Mouse (Mus musculus) CD4-positive, CD25-positive, alpha-beta regulatory T cell, adult 2 months (primary cell): Measurements from ENCODE around the gene Sass6.
"Not testable (repeated sequence)": the region's sequence is repeated elsewhere in the genome, so short reads cannot be mapped to it uniquely, and the experiment has no call there.

Source experiments
- DNase-seq: peaks from one replicate; pipeline ENCODE4 v3.0.0-alpha.2; 2012; ENCODE audit warnings: low read depth, low spot score

Gene Sass6

DNA sequence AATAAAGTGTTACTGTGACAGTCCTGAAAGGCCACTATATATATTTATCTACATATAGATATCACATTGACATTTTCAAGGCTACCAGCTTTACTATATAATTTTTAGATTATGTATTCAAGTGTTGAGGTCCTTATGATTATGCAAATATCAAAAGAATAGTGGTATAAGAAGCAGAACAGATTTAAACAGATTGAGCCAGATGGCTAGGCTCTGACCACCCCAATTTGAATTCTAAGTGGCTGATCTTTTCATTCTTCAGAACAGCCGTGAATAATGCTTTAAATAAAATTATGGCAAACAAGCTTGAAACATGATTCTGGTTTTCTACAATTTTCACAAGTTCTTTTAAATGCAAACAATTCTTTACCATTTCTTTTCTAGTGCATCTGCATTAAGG lies 36.7 kb downstream of the Sass6 start:
- no peak for DNase-seq

- no peak for DNase-seq
Observed at GRCm38 (mm10) chr3:116632971-116633370, 38.2 kb downstream of the Sass6 start.

- no peak for DNase-seq
Observed at GRCm38 (mm10) chr3:116634091-116634490, 39.3 kb downstream of the Sass6 start.

DNA sequence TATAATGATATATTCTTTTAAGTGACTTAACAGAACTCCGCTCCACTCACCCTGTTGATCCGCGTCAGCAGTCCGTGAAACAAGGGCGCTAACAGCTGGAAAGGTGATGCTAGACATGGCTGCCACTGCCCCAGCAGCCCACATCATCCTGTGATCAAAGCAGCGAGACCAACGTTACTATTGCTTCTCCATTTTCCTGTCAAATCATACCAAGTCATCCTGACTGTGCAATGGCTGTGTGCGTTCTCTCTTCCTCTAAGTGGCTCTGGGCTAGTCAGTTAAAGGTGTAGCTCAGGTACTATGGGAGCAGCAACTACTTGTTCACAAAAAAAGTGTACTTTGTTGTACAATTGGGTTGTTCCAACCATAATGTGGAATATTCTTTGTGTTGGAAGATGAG lies 40.1 kb downstream of the Sass6 start:
- DNase-seq: no peak

- no peak for DNase-seq
Observed at GRCm38 (mm10) chr3:116635799-116636198, 41.0 kb downstream of the Sass6 start.

DNA sequence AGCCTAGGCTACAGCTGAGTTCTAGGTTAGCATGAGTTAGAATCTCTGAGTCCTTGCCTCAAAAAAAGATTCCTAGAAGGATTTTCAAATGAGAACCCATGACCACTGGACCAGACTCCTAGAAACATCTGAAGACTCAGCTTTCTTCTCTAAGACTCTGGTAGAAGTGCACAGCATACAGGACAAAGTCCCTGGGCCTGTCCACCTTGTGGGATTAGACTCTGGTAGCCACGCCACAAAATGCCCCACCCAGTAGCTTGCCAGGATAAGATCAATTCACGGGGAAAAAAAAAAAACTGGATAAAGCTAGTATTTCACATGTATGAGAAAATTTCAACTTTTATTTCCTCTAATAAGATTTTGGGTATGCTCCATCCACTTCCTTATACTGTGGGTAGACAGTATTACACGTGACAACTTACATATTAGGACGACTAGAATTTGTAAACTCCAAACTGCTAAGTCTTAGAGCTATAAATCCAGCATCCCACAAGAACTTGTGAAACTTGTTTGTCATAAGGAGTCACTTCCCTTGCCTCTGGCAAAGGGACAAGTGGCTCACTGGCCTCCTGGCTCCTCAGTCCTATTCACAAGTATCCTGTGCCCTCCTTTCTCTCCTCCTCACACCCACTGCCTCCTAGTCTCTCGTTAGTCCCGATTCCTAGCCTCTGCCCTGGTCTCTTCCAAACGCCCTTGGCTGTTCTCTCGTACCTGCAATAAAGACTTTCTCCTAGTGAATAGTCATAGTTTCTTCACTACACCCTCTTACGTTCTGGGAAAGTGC lies 43.1 kb downstream of the Sass6 start:
- DNase-seq: no peak

- no peak for DNase-seq
Observed at GRCm38 (mm10) chr3:116638572-116638971, 43.8 kb downstream of the Sass6 start.

DNA sequence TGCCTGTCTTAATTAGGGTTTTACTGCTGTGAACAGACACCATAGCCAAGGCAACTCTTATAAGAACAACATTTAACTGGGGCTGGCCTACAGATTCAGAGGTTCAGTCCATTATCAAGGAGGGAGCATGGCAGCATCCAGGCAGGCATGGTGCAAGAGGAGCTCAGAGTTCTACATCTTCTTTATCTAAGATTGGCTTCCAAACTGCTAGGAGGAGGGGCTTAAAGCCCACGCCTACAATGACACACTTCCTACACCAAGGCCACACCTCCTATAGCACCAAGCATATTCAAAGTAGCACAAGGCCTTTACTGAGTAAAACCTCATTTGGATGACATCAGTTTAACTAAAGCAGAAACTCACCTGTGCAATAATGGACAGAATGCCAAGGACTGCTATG lies 45.2 kb downstream of the Sass6 start:
- DNase-seq: no peak

- DNase-seq: no peak
Observed at GRCm38 (mm10) chr3:116641811-116642371, 47.1 kb downstream of the Sass6 start.

DNA sequence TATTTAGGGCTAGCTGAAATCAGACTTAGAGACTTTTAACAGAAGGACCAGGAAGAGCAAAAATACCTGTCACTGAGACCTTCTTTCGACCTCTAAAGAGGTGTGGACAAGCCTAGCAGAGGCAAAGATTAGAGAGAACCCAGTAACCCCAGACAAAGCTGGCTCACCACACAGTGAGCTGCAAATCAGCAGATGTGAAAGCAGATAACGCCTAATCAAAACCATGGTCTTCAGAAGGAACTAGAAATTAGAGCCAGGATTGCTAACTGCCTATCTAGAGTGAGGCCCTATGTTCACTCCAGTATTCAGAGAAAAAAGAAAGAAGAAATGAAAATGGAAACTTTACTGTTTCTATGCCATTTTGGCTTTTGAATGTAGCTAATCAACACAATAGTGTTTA lies 47.6 kb downstream of the Sass6 start:
- DNase-seq: no peak

- no peak for DNase-seq
Observed at GRCm38 (mm10) chr3:116646387-116646786, 51.6 kb downstream of the Sass6 start.

- no peak for DNase-seq
Observed at GRCm38 (mm10) chr3:116648805-116649204, 54.0 kb downstream of the Sass6 start.

- no peak for DNase-seq
Observed at GRCm38 (mm10) chr3:116650698-116651097, 55.9 kb downstream of the Sass6 start.

DNA sequence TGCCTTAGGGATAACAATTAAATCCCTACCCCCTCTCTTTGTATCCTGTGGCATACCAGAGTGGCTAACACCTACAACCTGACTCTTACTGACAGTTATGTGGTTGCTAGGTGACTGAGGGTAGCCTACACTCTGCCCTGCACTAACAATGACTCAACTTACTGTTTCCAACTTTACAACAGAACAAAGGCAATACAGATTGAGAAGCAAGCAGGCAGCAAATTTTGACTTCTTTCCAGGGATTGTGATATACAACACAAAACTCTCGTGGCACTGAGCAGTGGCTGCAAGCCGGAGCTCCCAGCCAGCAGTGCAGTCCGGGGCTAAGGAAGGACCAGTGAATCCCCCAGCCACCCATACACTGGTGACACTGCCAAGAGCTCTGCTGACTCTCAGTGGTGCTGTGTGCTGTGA lies 57.3 kb downstream of the Sass6 start:
- DNase-seq: no peak

DNA sequence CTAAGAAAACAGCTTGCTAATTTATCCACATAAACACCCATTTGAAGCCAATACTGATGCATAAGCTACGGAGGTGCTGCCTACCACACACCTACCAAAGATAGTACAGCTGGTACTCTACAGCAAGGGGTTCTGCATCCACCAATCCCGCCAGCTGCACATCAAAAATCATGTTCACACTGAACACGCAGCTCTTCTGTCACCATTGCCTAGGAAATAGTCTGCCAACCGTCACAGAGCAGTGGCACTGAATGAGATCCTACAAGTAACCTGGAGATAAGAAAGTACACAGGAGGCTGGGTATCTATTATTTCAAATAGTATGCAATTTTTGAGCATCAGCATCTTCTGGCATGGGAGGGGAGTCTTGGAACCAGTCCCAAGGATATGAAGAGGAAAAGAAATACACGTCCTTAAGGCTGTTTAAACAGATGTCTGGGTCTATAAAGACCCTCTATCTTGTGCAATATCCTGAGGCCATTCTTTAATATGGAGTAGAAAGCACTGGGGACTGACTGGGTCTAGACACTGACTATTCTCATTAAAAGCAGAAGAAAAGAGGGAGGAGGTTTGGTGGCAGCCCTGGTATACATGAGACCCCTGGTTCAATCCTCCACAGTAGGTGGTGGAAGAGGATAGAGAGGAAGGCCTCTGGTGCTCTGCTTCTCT lies 58.6 kb downstream of the Sass6 start:
- DNase-seq: no peak

GRCm38 (mm10) chr3:116654051-116654450 lies 59.3 kb downstream of the Sass6 start:
- DNase-seq: not testable (repeated sequence)

GRCm38 (mm10) chr3:116656184-116656965 lies 61.6 kb downstream of the Sass6 start:
- DNase-seq: peak; percentile 47

GRCm38 (mm10) chr3:116658928-116659565 lies 64.3 kb downstream of the Sass6 start:
- peak; percentile 64 for DNase-seq

- peak; percentile 32 for DNase-seq
Observed at GRCm38 (mm10) chr3:116659856-116660430, 65.2 kb downstream of the Sass6 start.

GRCm38 (mm10) chr3:116661288-116661869 lies 66.6 kb downstream of the Sass6 start:
- DNase-seq: no peak
